Mouse (Mus musculus) yolk sac, embryonic 10.5 days (tissue): ENCODE results near the gene Trio.
A peak's percentile ranks its signal among the peaks of the same experiment; 100 is the strongest.

Source experiments
- DNase-seq: peaks from one replicate; pipeline ENCODE4 v3.0.0-alpha.2; 2017; ENCODE audit warnings: low spot score

Gene Trio

DNA sequence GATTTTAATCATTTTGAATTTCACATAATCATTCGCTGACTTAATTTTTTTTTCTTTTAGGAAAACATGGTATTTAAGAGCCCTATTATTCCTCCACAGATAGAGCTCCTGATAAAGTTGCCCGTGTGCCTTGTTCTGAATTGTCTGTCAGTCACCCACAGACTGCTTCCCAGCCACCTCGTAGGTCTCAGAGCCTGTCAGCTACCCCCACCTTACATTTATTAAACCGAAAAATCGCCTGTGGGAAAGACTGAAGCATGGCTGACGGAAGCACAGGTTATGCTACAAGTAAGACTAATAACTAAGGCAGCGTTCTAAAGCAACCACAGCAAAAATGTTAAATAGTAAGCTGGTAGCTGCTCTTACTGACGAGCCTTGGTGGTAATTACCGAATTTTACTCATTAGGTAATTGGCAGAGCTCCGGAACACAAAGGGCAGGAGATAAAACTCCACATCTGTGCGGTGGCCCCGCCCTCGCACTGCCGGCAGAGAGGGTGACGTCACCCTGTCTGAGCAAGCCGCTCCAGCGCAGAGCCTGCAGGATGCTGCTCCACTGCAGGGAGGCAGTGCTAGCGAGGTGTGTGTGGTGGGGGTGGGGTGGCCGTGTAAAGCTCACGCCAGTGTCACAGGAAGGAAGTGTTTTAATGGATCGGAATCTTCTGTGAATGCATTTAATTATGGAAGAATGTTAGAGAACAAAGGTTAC, 102.2 kb downstream of the Trio start:
- peak; percentile 81 for DNase-seq

- no peak for DNase-seq
Measured at GRCm38 (mm10) chr15:27920751-27921150, 104.9 kb downstream of the Trio start.

DNA sequence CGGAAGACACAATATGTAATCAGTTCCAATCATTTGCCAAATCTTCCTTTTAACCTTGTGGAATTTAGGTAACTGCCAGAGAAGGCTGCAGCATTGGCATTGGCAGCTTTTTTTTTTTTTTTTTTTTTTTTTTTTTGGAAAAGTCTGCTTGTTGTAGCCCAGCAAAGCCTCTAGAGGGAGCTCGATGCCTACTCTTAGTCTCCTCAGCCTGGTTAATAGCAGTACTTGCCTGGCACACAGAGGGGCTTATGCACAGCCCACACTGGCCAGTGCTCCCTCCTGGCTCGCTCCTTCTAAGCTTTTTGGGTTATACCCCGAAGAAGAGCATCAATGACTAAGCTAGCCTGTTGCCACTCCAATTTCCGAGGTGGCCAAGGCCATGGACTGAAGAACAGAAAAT, 106.1 kb downstream of the Trio start:
- no peak for DNase-seq

GRCm38 (mm10) chr15:27918798-27919197, 106.8 kb downstream of the Trio start:
- no peak for DNase-seq

- no peak for DNase-seq
Measured at GRCm38 (mm10) chr15:27916204-27916603, 109.4 kb downstream of the Trio start.

GRCm38 (mm10) chr15:27913013-27913412, 112.6 kb downstream of the Trio start:
- DNase-seq = no peak

- no peak for DNase-seq
Measured at GRCm38 (mm10) chr15:27911196-27911595, 114.5 kb downstream of the Trio start.

GRCm38 (mm10) chr15:27910179-27910578, 115.5 kb downstream of the Trio start:
- peak; percentile 70 for DNase-seq

- DNase-seq = no peak
Measured at GRCm38 (mm10) chr15:27907649-27908048, 118.0 kb downstream of the Trio start.

GRCm38 (mm10) chr15:27906409-27906808, 119.2 kb downstream of the Trio start:
- DNase-seq = no peak

GRCm38 (mm10) chr15:27905341-27905740, 120.3 kb downstream of the Trio start:
- no peak for DNase-seq

DNA sequence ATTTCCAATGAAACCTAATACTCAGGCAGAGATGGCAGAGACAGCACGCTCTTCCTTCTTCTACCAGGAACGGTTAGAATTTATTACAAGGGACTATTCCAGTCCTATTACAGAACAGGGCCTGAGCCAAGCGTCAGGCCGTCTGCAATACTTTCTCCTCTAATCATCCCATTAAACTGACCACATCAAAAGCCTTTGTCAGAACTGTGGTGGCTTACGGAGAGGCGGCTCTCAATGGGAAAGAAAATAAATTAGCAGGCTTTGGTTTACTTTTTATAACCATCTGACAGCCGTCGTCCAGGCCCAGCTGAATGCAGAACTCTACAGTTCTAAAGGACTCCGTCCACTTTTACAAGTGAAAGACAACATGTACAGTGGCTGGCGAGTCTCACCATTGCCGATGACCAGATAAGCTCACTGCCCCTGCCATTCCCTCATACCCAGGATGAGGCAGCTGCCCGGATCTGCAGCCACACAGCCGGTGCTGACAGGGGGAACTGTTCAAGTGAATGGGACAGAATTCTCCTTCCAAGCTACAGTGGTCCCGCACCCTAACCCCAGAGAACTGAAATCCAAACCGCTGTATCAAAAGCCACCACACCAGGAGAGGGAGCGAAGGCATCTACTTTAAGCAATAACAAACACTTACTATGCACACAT, 121.2 kb downstream of the Trio start:
- no peak for DNase-seq

- DNase-seq = no peak
Measured at GRCm38 (mm10) chr15:27901200-27901599, 124.4 kb downstream of the Trio start.

- no peak for DNase-seq
Measured at GRCm38 (mm10) chr15:27898795-27899406, 126.7 kb downstream of the Trio start.

GRCm38 (mm10) chr15:27894112-27894511, 131.5 kb downstream of the Trio start:
- no peak for DNase-seq

DNA sequence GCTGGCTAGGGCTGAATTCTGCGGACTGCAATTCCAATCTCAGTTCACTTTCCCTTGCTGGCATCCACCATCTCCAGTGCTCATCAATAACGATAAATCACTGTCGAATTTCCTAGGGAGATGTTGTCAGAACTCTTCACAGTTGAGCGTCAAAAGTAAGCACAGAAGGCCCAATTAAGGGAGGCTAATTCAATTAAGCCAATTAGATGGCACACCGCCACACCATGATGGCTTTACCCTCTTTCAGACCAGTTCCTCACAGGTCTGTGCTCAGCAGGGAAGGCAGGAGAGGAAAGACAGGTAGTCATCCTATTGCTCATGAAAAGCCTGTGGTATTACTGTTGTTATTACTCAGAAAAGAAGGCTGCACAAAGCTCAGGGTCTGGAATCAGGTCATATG, 133.6 kb downstream of the Trio start:
- no peak for DNase-seq

- DNase-seq = no peak
Measured at GRCm38 (mm10) chr15:27890666-27891065, 135.0 kb downstream of the Trio start.

DNA sequence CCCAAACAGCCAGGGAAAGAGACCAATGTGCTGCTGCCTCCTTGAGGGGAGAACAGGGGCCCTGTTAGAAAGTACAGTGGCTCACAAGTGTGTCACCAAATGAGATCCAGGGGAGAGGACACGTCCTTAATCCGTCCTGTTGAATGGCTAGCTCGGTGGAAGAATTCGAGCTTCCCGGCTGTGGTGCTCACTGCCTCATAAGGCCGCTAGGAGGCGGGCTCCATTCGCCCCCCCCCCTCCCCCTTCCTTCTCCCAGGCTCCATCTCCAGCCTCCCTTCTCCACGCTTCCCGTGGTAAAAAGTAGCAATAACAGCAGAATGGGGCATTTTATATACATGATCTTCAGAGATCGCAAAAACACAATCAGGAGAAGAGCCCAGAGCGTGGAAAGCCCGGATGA, 137.5 kb downstream of the Trio start:
- DNase-seq = no peak

DNA sequence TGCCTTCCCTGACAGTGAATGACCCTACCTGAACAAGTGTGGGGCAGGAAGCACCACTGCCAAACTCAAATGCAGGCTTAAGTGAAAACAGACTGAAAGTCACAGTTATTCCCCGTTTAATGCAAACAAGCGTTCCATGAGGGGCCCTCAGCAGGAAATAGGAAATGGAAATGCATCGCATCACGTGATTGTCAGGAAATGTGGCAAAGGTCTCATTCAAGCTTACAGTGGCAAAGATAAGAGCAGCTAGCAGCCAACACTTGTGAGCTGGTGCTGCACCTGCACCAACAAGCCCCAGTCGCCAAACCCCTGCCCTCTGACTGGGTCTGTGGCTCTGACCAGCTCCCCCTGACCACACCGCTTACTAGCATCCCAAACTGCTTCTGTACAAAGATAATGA, 138.7 kb downstream of the Trio start:
- DNase-seq = no peak

GRCm38 (mm10) chr15:27884347-27885250, 141.0 kb downstream of the Trio start:
- peak; percentile 53 for DNase-seq

GRCm38 (mm10) chr15:27883881-27884280, 141.8 kb downstream of the Trio start:
- no peak for DNase-seq

DNA sequence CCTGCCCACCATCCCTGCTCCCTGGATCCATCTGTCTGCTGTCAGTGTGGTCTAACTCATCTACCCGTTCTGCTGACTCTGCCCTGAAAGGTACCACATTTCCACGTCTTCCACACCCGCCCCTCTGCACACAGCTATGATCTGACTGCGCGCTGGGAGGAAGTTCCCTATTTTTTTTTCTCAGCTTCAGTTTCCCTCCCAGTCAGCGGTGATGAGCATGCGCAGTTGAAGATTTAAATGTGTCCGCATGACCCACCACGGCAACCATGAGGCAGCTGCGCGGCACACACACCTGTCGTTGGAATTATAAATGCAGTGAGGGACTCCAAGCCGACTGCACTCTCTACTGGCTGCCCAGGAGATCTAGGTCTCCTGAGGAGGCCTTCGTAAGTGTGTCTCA, 142.8 kb downstream of the Trio start:
- no peak for DNase-seq
